Mouse (Mus musculus): ENCODE results near the gene Sf3a2. TPM values are rescaled to one million over a fixed set of nuclear protein-coding genes. Genes with fewer than 3 reads are reported as not detected.
A peak's percentile ranks its signal among the peaks of the same experiment; 100 is the strongest.

Sf3a2 gene
- total RNA-seq, 4 experiments from 2014 or later, result 35.5 to 53.7 (median 46.1) TPM

- DNase-seq (ENCODE audit: low spot score in 2 of 2), result no peak
Measured at GRCm38 (mm10) chr10:80843931-80844547, 46.0 kb downstream of the Sf3a2 start, which contains the start of gene Lingo3. Gene Lingo3 (minus strand): TSS chr10:80844039.

GRCm38 (mm10) chr10:80845055-80845693 lies 47.2 kb downstream of the Sf3a2 start:
- no peak for DNase-seq (ENCODE audit: low spot score in 2 of 2)

- DNase-seq (ENCODE audit: low spot score in 2 of 2), result peak in 1 of 2 experiments; percentile 72
Measured at GRCm38 (mm10) chr10:80845732-80846131, 47.7 kb downstream of the Sf3a2 start.

GRCm38 (mm10) chr10:80848571-80848970 lies 50.6 kb downstream of the Sf3a2 start:
- DNase-seq (ENCODE audit: low spot score in 2 of 2), result no peak

Small RNA genes within 50 kb of the gene (microRNA-seq; reads per million reads assigned to microRNA genes)
- gene Mir1982, result 2.6 to 3.4 reads per million in 2 experiments

Other genes with a start within 250 kb of the Sf3a2 start
- 10 to 100 TPM; 40.7 to 46.6 (median 44.7) TPM for gene Rexo1, start 236.6 kb upstream of the Sf3a2 start, total RNA-seq (2022)
- gene Klf16, start 220.9 kb upstream of the Sf3a2 start, total RNA-seq (2022), result 10 to 100 TPM; 53.0 to 65.9 (median 61.2) TPM
- 100 to 1,000 TPM; 157 to 168 (median 166) TPM for gene Abhd17a, start 207.9 kb upstream of the Sf3a2 start, total RNA-seq (2022)
- 10 to 100 TPM; 38.8 to 46.5 (median 43.1) TPM for gene Scamp4, start 195.3 kb upstream of the Sf3a2 start, total RNA-seq (2022)
- gene Adat3, start 195.3 kb upstream of the Sf3a2 start, total RNA-seq (2022), result 1 to 10 TPM in 3 of 4 experiments, not detected in 1; 1.3 to 4.1 (median 3.4) TPM
- 1 to 10 TPM; 1.8 to 4.2 (median 3.3) TPM for gene Gm49322, start 192.2 kb upstream of the Sf3a2 start, total RNA-seq (2022)
- gene Csnk1g2, start 175.4 kb upstream of the Sf3a2 start, total RNA-seq (2022), result 100 to 1,000 TPM; 214 to 250 (median 240) TPM
- 10 to 100 TPM; 88.6 to 97.6 (median 94.5) TPM for gene Btbd2, start 141.1 kb upstream of the Sf3a2 start, total RNA-seq (2022)
- 10 to 100 TPM; 36.0 to 47.0 (median 40.9) TPM for gene Mknk2, start 120.1 kb upstream of the Sf3a2 start, total RNA-seq (2022)
- gene Mob3a, start 96.2 kb upstream of the Sf3a2 start, total RNA-seq (2022), result 10 to 100 TPM; 12.0 to 17.6 (median 14.8) TPM
- 10 to 100 TPM; 44.2 to 67.8 (median 57.0) TPM for gene Izumo4, start 96.0 kb upstream of the Sf3a2 start, total RNA-seq (2022)
- 100 to 1,000 TPM; 126 to 147 (median 139) TPM for gene Ap3d1, start 55.9 kb upstream of the Sf3a2 start, total RNA-seq (2022)
- 10 to 100 TPM; 39.0 to 53.1 (median 41.5) TPM for gene Dot1l, start 43.0 kb upstream of the Sf3a2 start, total RNA-seq (2022)
- gene Plekhj1, start 428 bp downstream of the Sf3a2 start, total RNA-seq (2022), result 10 to 100 TPM; 61.3 to 74.5 (median 66.4) TPM
- gene Amh, start 7.0 kb downstream of the Sf3a2 start, total RNA-seq (2022), result 1 to 10 TPM; 1.1 to 2.2 (median 1.7) TPM
- gene Jsrp1, start 15.3 kb downstream of the Sf3a2 start, total RNA-seq (2022), result 1 to 10 TPM; 5.1 to 9.7 (median 6.2) TPM
- 100 to 1,000 TPM; 505 to 586 (median 560) TPM for gene Oaz1, start 28.5 kb downstream of the Sf3a2 start, total RNA-seq (2022)
- 10 to 100 TPM; 46.4 to 64.4 (median 48.1) TPM for gene Lingo3, start 45.8 kb downstream of the Sf3a2 start, total RNA-seq (2022)
- 10 to 100 TPM; 35.4 to 57.9 (median 48.2) TPM for gene Lsm7, start 57.0 kb downstream of the Sf3a2 start, total RNA-seq (2022)
- gene Sppl2b, start 57.1 kb downstream of the Sf3a2 start, total RNA-seq (2022), result 10 to 100 TPM; 42.1 to 52.3 (median 46.0) TPM
- under 1 TPM; 0.22 to 0.60 (median 0.39) TPM for gene Tmprss9, start 73.7 kb downstream of the Sf3a2 start, total RNA-seq (2022)
- 100 to 1,000 TPM; 106 to 147 (median 124) TPM for gene Timm13, start 102.8 kb downstream of the Sf3a2 start, total RNA-seq (2022)
- 10 to 100 TPM; 17.6 to 21.2 (median 20.1) TPM for gene Lmnb2, start 120.0 kb downstream of the Sf3a2 start, total RNA-seq (2022)
- gene Gadd45b, start 131.9 kb downstream of the Sf3a2 start, total RNA-seq (2022), result 10 to 100 TPM; 13.8 to 24.0 (median 20.6) TPM
- 100 to 1,000 TPM; 204 to 252 (median 224) TPM for gene Gng7, start 216.7 kb downstream of the Sf3a2 start, total RNA-seq (2022)
- 100 to 1,000 TPM; 115 to 131 (median 118) TPM for gene Diras1, start 227.5 kb downstream of the Sf3a2 start, total RNA-seq (2022)
- 10 to 100 TPM; 53.9 to 58.9 (median 56.4) TPM for gene Slc39a3, start 239.2 kb downstream of the Sf3a2 start, total RNA-seq (2022)